Mouse (Mus musculus) forebrain, embryonic 15.5 days (tissue): Measurements from ENCODE around the gene Syk. TPM values are rescaled to one million over a fixed set of nuclear protein-coding genes. Genes with fewer than 3 reads are reported as not detected.

Experiments used
- polyA plus RNA-seq: library from polyadenylated mRNA; unstranded; fragments of >200 nt; fragmentation: Nextera tagmentation; extraction: Ambion mirVana; gene quantifications from 2 replicates; pipeline ENCODE4 v1.2.1, GENCODE M21; 2015

Gene Syk
- polyA plus RNA-seq, 1 experiment from 2014 or later = 1.2 TPM

Other genes with a start within 250 kb of the Syk start
- 2.6 and 2.7 TPM in 2 replicates for gene Diras2, start 51.9 kb upstream of the Syk start, polyA plus RNA-seq